Mouse (Mus musculus): Measurements from ENCODE around the gene Ston1.
A peak's percentile ranks its signal among the peaks of the same experiment; 100 is the strongest.

Ston1 gene

DNA sequence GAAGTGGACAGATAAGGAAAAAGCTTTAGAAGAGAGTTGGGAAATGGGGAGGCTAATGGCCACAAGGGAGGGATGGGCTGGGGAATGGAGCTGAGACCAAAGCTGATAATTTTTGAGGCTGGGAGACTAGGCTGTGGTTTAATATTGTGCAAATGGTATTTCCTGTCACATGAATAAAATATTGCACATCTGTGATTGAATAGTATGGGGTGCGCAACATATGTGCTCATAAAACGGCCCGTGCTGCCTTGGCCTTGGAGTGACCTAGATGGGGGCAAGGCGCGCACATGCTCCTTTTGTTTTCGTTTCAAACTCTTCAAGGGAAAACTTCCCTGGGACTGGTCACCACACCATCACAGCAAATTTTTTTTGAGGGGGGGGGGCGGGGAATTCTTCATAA is 28.4 kb downstream of the Ston1 start:
- DNase-seq (ENCODE audit: low spot score in 2 of 2) = no peak

DNA sequence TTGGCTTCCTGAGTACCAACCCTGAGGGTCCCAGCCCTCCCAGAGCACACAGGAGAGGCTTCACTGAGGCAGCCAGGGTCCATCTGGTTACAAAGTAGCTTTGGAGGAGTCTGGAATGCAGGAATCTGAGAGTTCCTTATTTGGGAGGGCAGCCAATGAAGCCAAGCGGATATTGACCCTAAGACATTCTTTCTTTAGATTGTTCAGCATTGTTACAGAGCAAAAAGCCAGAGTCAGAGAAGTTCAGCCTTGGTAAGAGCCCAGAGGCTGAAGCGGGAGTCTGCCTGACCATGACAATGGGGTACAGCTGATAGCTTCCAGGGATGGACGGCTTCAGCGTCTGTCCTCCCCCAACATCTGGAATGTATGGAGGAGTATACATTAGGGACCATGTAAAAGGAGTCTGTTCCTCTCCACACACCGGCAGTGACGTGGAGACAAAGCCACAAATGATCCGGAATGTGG is 28.9 kb downstream of the Ston1 start:
- no peak for DNase-seq (ENCODE audit: low spot score in 2 of 2)

DNA sequence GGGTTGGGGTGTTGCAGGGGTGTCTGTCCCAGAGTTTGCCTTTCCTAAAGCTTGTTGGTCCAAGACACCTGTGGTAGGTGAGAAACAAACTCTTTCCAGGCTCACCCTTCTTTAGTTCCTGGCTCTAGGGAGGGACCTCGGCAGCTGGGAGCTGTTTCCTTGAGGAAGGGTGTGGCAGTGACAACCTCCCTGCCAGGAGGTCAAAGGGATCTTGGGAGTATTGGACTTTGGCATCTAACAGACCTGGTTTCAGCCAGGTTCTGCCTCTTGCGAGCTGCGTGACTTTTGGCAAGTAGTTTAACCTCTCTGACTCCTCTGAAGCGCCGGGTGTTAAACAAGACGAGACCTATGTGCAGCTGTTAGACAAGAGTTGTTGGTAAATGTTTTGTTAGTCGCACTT is 29.7 kb downstream of the Ston1 start:
- no peak for DNase-seq (ENCODE audit: low spot score in 2 of 2)

DNA sequence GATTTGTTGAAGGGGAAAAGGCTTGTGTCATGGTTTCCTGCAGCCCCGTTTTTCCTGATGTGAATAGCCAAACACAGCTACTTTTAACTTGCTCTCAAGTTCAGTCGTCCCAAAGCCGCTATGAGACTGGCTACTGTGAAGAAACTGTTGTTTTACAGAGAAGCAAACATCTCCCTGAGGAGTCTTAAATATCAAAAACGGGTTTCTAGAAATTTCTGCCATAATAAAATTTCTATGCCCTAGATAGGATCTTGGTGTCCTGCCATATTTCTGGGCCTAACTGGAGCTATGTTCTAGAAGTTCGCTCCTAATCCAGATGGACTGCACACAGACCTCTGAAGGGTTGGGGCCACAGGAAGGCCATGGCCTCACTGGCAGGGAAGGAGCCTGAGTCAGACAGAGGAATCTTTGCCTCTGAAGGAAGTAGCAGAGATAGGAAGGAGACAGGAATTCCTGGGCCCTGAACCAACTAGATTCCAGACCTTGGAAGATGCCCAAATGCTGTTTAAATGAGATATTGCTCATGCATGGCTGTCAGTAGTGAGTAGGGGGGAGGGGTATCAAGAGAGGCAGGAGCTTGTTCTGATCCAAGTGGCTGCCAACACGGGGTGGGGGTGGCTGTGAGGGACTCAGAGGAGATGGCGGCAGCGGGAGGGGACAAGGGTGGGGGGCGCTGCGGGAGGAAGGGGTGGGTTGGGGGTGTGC is 31.3 kb downstream of the Ston1 start:
- no peak for DNase-seq (ENCODE audit: low spot score in 2 of 2)

DNA sequence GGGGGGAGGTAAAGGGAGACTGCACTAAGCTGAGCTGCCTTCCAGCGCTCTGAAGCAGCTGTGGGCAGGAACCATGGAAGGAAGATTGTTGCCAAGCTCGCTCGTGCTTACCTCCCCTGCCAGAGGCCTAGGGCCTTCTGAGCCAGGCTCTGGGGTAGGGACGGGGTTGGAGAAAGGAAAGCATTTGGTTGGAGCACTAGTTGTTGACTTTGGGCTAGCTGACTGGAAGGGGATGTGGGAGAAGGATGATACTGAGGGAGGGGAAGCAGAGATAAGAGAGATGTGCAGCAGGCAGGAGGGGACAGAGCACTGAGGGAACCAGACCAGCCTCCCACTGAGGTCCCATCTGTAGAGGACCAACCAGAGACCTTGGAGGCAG is 31.9 kb downstream of the Ston1 start:
- DNase-seq (ENCODE audit: low spot score in 2 of 2) = no peak

DNA sequence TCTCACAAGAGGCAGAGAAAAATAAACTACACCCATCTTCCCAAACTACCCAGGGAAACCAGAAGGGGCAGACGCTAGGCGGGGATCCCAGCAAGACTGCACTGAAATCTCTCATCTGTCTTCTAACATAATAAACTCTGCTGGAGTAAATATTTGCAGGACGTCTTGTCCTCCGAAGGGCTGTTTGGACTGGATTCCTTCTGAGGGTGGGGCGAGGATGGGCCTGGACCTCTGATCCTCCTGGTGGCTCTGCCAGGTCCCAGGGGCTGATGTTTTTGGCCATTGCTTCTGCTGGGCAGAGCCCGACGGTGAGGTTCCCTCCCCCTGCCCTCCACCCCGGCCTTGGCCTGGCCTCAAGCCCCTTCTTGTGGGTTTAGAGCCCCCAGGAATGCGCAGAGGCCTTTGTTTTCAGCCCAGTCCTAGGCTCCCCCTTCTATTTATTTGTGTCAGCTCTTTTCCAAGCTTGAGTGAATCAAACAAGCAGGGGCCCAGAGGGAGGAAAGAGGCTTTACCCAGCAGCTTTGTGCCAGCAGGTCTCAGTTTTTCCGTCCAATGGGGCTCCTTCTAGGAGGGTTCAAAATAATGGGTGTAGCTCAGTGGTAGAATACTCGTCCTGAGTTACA is 32.6 kb downstream of the Ston1 start:
- DNase-seq (ENCODE audit: low spot score in 2 of 2) = no peak

DNA sequence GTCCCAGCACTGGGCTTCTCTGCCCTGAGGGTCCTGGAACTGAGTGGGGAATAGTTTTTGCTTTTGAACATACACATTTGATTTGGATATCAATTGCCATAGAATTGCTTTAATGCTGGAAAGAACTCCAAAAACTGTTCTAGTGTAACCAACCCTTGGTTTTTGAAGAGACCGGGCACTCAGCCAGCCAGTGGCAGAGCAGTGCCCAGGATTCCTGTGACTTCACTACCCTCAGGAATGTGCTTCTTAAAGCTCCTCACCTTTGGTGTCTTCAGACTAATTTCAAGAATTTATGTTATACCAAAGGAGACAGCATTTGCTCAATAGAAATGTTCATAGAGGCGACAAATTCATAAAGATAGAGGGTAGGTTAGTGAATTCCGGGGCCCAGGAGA is 33.1 kb downstream of the Ston1 start:
- DNase-seq (ENCODE audit: low spot score in 2 of 2) = no peak

DNA sequence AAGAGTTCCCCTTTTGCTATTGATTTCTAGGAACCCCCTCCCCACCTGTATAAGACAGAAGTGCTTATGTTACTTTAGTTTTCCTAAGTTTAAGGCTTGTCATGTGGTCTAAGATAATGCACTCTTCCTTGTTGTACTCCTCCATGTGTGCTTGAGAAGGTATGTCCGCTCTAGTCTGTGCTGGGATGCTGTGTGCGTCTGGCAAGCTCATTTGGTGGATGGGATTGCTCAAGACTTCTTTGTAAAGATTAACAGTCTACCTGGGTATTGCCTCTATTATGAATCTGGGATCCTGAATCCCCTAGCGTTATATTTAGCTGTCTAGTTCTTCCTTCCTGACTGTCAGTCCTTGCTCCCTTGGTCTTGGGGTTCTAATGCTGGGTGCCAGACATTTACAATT is 35.1 kb downstream of the Ston1 start:
- DNase-seq (ENCODE audit: low spot score in 2 of 2) = no peak

DNA sequence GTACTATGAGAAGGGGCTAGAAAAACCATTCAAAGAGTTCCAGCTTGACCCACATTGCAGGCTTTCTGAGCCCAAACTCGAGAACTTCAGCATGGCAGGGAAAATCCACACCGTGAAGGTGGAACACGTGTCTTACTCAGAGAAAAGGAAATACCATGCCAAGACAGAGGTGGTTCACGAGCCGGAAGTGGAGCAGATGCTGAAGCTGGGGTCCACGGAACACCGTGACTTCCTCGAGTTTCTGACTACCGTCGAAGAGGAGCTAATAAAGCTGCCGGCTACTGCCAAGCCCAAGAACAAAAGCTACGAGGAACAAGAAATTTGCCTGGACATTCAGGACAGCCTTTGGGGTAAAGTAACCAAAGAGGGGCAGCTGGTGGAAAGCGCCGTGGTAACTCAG is 38.6 kb downstream of the Ston1 start:
- DNase-seq (ENCODE audit: low spot score in 2 of 2) = no peak

DNA sequence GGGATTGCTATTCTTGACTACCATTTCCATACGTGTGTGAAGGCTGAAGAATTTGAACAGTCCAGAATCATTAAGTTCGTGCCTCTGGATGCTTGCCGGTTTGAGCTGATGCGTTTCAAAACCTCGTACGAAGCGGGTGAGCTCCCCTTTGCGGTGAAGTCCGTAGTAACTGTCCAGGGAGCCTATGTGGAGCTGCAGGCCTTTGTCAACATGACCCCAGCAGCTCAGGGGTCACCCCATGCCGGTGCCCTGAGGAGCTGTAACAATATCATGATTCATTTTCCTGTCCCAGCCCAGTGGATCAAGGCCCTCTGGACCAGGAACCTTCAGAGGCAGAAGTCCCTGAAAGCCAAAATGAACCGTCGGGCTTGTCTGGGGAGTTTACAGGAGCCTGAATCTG is 39.1 kb downstream of the Ston1 start:
- DNase-seq (ENCODE audit: low spot score in 2 of 2) = no peak

DNA sequence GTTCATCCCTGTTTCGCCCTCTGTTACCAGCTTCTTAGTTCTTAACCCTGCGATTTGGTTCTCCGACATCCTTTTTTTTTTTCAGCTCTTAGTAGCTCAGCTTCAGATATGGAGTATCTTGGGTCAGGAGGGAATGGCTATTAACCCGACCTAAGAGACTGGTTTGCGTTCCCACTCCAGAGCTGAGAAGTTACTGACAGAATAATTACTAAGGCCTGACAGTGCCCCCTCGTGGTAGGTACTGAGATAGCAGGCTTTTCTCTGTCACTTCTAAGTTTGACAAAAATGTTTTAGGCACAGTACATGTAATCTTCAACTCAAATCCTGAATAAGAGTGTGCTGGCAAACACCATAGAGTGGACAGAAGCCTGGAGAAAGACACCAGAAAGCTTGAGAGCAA is 43.5 kb downstream of the Ston1 start:
- DNase-seq (ENCODE audit: low spot score in 2 of 2) = peak; percentile 31 to 73

DNA sequence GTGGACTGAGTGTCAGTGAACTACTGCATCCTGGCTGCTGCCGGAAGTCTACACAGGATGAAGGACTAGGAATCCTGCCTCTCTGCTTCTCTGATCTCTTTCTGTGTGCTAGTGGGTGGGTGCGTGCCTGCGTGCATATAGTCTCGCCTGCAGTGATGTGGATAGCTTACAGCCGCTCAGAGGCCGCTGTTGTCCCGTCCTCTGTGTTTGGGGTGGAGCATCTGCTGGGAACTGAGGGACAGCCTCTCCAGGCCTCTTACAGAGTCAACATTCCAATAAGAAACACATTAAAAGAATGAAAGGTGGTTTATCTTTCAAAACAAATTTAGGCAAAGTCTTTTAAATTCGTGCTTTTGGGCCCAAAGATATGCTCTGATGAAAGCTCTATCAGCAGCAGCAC is 44.4 kb downstream of the Ston1 start:
- no peak for DNase-seq (ENCODE audit: low spot score in 2 of 2)

DNA sequence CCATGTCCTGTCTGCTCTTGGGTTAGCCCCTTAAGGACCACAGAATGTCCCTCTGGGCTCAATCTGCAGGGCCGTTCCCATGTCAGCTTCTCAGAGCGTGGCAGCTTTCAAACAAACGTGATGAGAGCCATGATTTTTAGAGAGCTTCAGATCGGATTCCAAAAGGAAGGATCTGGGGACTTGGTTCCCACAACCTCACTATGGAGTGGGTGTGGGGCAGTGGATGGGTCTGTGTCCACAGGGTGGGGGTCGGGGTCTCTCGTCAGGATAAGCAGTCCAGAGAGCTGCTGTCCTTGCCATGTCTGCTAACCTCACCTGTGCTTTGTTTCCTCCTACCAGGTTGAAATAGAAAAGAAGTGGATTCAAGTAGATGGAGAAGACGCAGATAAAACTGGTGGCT is 47.4 kb downstream of the Ston1 start:
- no peak for DNase-seq (ENCODE audit: low spot score in 2 of 2)

DNA sequence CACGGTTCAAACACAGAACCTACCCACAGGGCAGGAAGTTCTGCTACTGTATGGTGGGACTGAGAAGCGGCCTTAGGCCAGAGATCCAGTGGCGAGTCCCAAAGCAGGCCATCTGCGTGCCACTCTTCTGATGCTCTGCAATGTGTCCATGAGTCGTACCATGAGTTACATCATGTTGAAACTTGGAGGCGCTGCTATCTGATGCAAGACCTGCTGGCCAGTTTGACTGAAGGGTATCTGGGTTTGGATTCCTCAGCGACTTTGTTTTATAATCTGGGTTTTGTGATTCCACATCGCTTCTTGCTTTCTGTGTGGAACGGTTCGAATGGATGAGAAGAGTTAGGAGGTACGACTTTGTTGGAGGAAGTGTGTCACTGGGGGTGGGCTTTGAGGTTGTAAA is 47.8 kb downstream of the Ston1 start:
- DNase-seq (ENCODE audit: low spot score in 2 of 2) = no peak

DNA sequence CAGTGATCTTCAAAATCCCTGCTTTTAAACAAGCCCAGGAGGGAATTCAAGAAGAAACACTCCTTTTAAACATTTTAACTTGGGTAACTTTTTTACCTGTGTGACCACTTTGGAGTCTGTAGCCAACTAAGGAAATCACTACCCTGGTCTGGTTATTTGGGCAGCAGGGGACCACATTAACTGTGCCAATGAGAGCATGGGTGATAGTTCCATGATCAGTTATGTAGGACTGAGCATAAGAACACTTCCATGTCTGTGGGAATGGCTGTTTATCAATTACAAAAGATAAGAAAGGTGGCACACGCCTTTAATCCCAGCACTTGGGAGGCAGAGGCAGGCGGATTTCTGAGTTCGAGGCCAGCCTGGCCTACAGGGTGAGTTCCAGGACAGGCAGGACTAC is 49.7 kb downstream of the Ston1 start:
- no peak for DNase-seq (ENCODE audit: low spot score in 2 of 2)

DNA sequence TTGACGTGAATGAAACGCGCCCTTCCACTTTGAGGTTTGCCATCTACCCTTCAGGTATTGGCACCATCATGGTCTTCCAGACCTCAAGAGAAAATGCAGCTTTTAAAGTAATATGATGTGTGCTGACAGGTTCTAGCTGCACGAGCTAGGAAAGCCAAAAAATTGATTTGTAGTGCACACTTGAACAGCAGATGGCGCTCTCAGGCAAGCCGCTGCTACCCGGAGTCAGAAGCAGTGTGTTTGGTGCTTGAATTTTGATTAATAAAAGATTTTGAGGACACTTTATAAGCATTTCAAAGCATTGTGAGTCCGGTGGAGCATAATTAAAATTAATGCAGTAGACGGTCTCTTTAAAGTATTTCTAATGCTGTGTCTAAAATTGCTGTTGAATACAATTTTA is 54.5 kb downstream of the Ston1 start:
- DNase-seq (ENCODE audit: low spot score in 2 of 2) = peak in 1 of 2 experiments; percentile 69

DNA sequence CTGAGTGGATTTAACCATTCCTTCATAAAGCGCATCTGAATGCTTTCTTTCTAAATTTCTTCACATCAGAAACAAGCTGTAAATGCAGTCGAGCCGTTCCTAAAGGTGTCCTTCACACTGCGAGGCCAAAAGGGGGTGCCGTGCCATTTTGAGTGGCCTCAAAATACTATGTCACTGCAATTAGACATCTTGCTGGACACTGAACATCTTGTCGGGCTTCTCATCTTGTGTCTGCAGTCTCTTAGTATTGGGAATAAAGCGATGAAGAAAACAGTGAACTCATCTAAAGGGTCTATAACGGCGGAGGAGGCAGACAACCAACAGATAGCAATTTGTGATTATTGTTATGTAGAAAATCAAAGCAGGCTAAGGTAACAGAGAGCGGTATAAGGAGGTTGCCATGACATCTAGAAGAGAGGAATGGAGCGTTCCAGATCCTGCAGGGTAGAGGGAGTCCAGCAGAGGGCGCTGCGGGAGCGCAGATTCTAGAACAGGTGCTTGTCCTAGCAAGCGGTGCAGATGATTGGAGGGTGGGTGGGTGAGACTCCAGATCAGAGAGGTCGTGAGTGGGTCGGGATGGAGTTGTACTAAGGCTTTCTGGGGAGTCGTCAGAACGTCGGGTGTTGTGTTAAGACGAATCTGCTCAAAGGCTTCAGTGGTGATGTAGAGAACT is 55.4 kb downstream of the Ston1 start:
- peak; percentile 26 to 78 for DNase-seq (ENCODE audit: low spot score in 2 of 2)

DNA sequence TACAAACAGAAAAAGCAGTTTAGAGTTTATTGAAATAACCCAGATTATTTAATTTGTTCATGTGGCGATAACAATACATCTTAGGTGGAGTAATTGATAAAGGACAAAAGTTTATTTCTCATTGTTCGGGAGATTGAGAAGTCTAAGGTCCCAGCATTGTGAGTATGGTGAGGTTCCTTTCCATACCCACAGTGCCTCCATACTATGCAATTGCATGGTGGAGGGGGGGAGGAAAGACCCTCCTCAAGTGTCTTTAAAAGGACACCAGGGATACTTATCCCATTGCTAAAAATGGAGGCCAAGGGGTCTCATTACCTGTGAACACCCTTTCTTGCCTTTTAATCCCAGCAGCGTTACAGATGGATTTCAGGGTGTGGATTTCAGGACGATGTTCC is 55.9 kb downstream of the Ston1 start:
- no peak for DNase-seq (ENCODE audit: low spot score in 2 of 2)

DNA sequence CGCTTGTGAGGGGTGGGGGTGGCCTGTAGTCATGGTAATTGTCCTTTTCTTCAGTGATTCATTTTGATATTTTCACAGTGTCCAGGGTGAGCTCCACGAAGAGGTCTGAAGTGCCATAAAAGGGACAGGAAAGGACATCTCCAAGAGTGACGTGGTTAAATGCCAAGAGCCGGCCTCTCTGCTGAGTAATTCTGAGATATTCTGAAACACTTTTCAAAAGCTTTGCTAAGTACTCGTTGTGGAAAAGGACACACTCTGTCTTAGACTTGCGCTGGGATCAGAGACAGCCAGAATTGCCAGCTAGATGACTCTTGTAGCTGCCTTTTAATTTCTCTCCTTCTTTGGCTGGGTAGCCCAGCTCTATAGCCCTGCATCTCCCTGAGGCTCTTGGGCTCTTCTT is 61.0 kb downstream of the Ston1 start:
- no peak for DNase-seq (ENCODE audit: low spot score in 2 of 2)

DNA sequence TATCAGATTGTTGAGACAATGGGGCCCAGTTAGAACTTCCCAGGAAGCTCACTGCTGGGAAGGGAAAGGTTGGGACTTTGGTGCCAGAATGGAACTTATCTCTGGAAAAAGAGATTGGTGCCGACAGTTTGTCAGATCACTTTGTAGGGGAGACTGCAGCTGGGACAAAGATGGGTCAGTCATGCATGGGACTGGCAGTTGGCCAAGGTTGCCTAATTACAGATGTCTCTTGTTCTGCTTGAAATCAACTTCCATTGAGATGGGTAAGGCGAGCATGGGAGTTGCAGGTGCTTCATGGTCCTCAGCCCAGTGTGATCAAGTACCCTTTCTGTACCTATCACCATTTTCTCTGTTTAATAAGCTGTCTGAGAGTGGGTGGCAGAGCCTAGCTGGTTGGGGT is 68.6 kb downstream of the Ston1 start:
- DNase-seq (ENCODE audit: low spot score in 2 of 2) = no peak

DNA sequence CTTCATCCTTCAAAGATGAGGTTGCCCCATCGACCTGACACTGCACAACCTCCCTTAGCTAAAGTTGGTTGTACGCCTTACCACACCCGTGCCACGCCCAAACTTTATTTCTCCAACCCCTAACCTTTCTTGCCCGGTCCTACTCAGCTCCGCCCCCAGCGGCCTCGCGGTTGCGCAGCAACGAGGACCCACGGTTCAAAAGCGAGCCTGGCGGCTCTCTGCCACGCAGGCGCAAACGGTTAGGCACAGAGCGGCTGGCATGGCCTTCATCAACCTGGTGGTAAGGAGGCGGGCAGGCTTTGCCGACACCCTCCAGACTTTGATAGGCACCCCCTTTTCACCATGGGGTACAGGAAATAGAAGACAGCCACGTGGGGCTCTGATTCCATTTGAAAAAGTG is 71.0 kb downstream of the Ston1 start, which contains the start of gene Gtf2a1l:
Gene Gtf2a1l (plus strand): TSS at position 209 of the 400 bp plus-strand sequence.
- peak in 1 of 2 experiments; percentile 48 for DNase-seq (ENCODE audit: low spot score in 2 of 2)

DNA sequence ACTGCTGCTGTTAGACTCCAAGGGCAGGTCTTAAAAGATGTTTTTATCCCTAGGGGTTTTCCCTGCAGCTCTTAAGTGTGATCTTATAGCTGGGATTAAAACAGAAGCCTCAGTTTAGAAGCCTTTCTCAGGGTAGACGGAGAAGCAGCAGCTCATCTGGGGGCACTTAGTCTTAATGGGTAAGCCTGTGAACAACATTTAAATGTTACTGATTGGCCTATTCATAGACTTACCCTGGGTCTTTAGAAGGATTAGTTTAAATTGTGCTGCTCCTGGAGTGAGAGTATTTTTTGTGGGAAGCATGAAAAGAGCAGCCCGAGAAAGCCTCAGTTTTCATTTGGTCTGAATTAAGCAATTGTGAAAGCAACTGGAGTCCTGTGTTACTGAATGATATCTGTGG is 72.4 kb downstream of the Ston1 start:
- DNase-seq (ENCODE audit: low spot score in 2 of 2) = no peak

DNA sequence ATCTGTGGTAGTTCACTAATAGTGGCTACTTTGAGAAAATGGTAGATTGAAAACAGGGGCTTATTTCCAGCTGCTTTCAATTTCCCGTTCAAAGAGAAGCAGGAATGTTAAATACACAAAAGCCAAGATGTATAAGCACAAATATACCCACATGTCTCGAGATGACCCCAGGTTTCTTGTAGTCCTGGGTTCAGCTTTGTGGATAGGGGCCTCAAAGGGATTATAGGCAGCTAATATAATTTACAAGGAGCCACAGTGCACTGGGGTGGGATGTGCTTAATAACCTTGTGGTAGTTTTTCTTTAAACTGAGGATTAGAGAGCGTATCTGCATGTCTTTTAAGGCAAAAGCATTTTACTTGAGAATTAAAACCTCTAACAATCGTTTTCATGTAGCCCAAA is 73.3 kb downstream of the Ston1 start:
- DNase-seq (ENCODE audit: low spot score in 2 of 2) = no peak

Data from spleen, postnatal 10 days (tissue).